Mouse (Mus musculus): Measurements from ENCODE around the gene Grk5. TPM values are rescaled to one million over a fixed set of nuclear protein-coding genes. Genes with fewer than 3 reads are reported as not detected.

Gene Grk5
- polyA plus RNA-seq, 1 experiment from 2014 or later: 3.2 TPM

DNA sequence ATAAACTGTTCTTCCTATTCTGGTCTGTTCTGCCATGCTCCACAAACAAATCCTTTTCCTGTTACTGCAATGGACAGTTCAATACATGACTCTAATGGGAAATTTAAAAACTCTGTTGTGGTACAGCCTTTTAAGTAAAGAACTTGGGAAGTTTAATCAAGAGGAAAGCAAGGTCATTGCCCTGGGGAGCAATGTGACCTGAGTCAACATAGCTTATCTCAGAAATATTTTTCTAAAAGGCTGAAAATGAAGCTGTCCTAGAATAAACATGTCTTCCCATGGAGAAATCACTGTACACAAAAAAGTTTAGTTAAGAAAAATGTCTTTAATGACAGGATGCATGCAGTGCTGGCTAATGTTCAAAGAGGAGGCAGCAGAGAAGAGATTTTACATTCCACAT is 249.1 kb downstream of the Grk5 start:
- H3K4me2 ChIP-seq: no peak overlapping the region
- H3K27me3 ChIP-seq: no peaks in the 10 kb centered on the region
- H3K4me1 ChIP-seq (replicated peaks): peaks cover 12% of the 10 kb centered on the region
- H3K27ac ChIP-seq: no peak overlapping the region
- no peak overlapping the region for H3K9ac ChIP-seq
- no peaks in the 10 kb centered on the region for H3K36me3 ChIP-seq
- H3K4me3 ChIP-seq: no peak overlapping the region
- no peak for ATAC-seq (replicated peaks; ENCODE audit: insufficient number of reproducible peaks, insufficient read depth, low FRiP score, low read depth)
- no peaks in the 10 kb centered on the region for H3K9me3 ChIP-seq (replicated peaks)

DNA sequence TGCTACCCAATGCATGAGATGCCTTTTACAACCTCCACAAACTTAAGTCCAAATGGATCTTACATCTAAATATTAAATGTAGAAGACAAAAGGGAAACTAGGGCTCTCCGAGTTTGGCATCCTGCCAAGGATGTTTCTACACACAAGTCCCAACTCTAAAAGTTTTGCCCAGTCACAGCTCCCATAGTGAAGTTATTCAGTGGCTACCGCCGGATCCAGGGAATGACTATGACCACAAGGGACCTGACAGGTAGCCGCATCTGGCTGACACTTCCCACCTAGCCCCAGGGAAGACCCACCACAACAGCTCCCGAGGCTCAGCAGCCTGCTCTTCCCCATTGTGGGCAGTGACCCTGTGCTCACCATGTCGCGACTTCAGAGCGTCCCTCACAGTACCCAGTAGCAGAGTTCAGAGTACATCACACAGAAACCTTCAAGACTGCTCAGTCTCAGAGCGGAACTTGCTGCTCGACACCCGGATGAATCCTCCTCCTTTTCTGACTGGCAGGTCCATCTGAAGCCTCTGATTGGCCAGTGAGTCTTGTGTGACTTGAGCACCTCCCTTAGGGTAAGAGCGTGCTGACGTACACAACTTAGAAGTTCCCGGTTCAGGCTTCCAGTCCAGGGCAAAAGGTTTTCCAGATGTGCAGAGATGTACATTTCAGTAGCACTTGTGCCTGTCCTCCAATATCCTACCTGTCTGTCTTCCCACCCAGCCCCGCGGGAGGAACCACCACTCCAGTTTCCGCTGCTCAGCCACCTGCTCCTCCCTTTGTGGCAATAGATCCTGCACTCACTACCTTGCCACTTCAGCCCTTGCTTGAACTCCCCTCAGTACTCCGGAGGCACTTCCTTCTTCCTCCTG is 251.0 kb downstream of the Grk5 start, which contains the start of gene Zfp950:
Gene Zfp950, minus strand, starts transcription at position 499 of the 865 bp plus-strand sequence.
- H3K27me3 ChIP-seq: no peaks in the 10 kb centered on the region
- ATAC-seq (replicated peaks; ENCODE audit: insufficient number of reproducible peaks, insufficient read depth, low FRiP score, low read depth): peak; percentile 99
- H3K36me3 ChIP-seq: no peaks in the 10 kb centered on the region
- H3K4me3 ChIP-seq: peak within 1 kb of the TSS; percentile 83
- WGBS: under 1% methylated on average over 18 of the region's 18 CpGs
- no peaks in the 10 kb centered on the region for H3K9me3 ChIP-seq (replicated peaks)
- peaks cover 12% of the 10 kb centered on the region for H3K4me1 ChIP-seq (replicated peaks)
- H3K4me2 ChIP-seq: peak within 1 kb of the TSS; percentile 83
- H3K27ac ChIP-seq: peak within 1 kb of the TSS; percentile 67
- peak within 1 kb of the TSS; percentile 82 for H3K9ac ChIP-seq

DNA sequence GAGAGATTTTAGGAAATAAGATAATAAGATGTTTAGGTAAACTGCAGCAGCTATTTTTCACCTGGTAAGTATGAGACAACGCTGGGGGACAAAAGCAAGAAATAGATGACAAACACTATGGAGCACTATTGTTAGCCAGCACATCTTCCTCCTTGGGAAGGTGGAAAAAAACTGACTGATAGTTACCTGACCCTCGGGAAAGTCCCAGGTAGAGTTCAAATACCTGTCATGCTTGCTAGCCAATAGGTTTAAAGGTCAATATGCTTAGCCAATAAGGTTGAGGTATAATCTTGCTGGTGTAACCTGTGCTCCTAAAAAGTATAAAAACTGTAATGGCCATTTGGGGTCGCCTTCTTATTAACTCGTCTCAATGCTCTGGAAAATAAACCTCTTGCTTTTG is 251.8 kb downstream of the Grk5 start:
- no peaks in the 10 kb centered on the region for H3K36me3 ChIP-seq
- no peaks in the 10 kb centered on the region for H3K9me3 ChIP-seq (replicated peaks)
- ATAC-seq (replicated peaks; ENCODE audit: insufficient number of reproducible peaks, insufficient read depth, low FRiP score, low read depth): no peak
- peak overlapping the region; percentile 83 for H3K4me3 ChIP-seq
- H3K9ac ChIP-seq: peak overlapping the region; percentile 65
- peak overlapping the region; percentile 67; the same call in 1 of the 2 replicates for H3K27ac ChIP-seq
- H3K4me1 ChIP-seq (replicated peaks): peaks cover 12% of the 10 kb centered on the region
- 16% methylated on average over 4 of the region's 4 CpGs for WGBS
- H3K4me2 ChIP-seq: peak overlapping the region; percentile 83
- H3K27me3 ChIP-seq: no peaks in the 10 kb centered on the region

Other genes starting within 250 kb of the Grk5 start
- gene Nanos1, start 133.8 kb upstream of the Grk5 start, polyA plus RNA-seq (2015; fragmentation: Nextera tagmentation; extraction: Ambion mirVana): 0.83 and 0.96 TPM in 2 replicates
- gene Eif3a, start 99.1 kb upstream of the Grk5 start, polyA plus RNA-seq (2015; fragmentation: Nextera tagmentation; extraction: Ambion mirVana): 95.0 and 103 TPM in 2 replicates
- gene Fam45a, start 78.2 kb upstream of the Grk5 start, polyA plus RNA-seq (2015; fragmentation: Nextera tagmentation; extraction: Ambion mirVana): 19.7 and 19.9 TPM in 2 replicates
- 6.8 and 7.2 TPM in 2 replicates for gene Sfxn4, start 28.3 kb upstream of the Grk5 start, polyA plus RNA-seq (2015; fragmentation: Nextera tagmentation; extraction: Ambion mirVana)
- gene Prdx3, start 15.2 kb upstream of the Grk5 start, polyA plus RNA-seq (2015; fragmentation: Nextera tagmentation; extraction: Ambion mirVana): 165 and 188 TPM in 2 replicates

Data from heart, embryonic 15.5 days (tissue).